Comparison of ENCODE assay signal across 8 mouse cellular contexts in genomic region chr6:37447704-37448466, GRCm38 (mm10). TPM values are rescaled to one million over a fixed set of nuclear protein-coding genes. Genes with fewer than 3 reads are reported as not detected.
DNase-seq lines count a peak whose midpoint lies in the region; ATAC-seq and TF ChIP-seq lines count a peak whose summit lies in the region.

No protein-coding gene starts in this region.

- no peak overlapping the region for H3K27ac ChIP-seq in liver, postnatal 0 days (ENCODE audit: low read depth)
- no peak overlapping the region for H3K27ac ChIP-seq in neural tube, embryonic 15.5 days (replicated peaks)

- H3K9me3 ChIP-seq in liver, postnatal 0 days (ENCODE audit: low read length): no peaks in the 10 kb centered on the region
- no peaks in the 10 kb centered on the region for H3K9me3 ChIP-seq in neural tube, embryonic 15.5 days (replicated peaks)

- H3K36me3 ChIP-seq in liver, postnatal 0 days (replicated peaks; ENCODE audit: insufficient read depth, low read length): no peaks in the 10 kb centered on the region
- no peaks in the 10 kb centered on the region for H3K36me3 ChIP-seq in neural tube, embryonic 15.5 days

- peaks cover 2% of the 10 kb centered on the region; the same call in 1 of the 2 replicates for H3K4me1 ChIP-seq in liver, postnatal 0 days (ENCODE audit: insufficient read depth)
- H3K4me1 ChIP-seq in neural tube, embryonic 15.5 days: peaks cover 2% of the 10 kb centered on the region; the same call in 1 of the 2 replicates

- no peaks in the 10 kb centered on the region for H3K27me3 ChIP-seq in liver, postnatal 0 days (ENCODE audit: insufficient read depth, low read length)
- no peaks in the 10 kb centered on the region for H3K27me3 ChIP-seq in neural tube, embryonic 15.5 days (replicated peaks)

- TF ChIP-seq EP300 in liver, postnatal 0 days (IDR thresholded peaks at IDR 0.05; ENCODE audit: low read depth): no peak

- peak; percentile 73 for DNase-seq in CD4-positive helper T cell, adult 2 months (ENCODE audit: low read depth, low spot score)
- DNase-seq in adipocyte (ENCODE audit: low spot score): peak; percentile 87
- DNase-seq in embryo, embryonic 10.5 days (ENCODE audit: low spot score): peak; percentile 87
- peak; percentile 85 for DNase-seq in kidney, postnatal 10 days
- peak; percentile 75 for DNase-seq in liver, postnatal 0 days
- DNase-seq in thymus, postnatal 10 days (ENCODE audit: low spot score in 2 of 2): peak; percentile 25 to 62

- no peak overlapping the region for H3K4me3 ChIP-seq in liver, postnatal 0 days (ENCODE audit: low read depth, low read length)
- no peak overlapping the region for H3K4me3 ChIP-seq in neural tube, embryonic 15.5 days (replicated peaks)

- no peak overlapping the region for H3K9ac ChIP-seq in liver, postnatal 0 days (replicated peaks)
- H3K9ac ChIP-seq in neural tube, embryonic 15.5 days (replicated peaks): no peak overlapping the region

- WGBS in liver, postnatal 0 days (ENCODE audit: insufficient replicate concordance): 24% methylated on average over 10 of the region's 10 CpGs
- WGBS in neural tube, embryonic 15.5 days: 26% methylated on average over 10 of the region's 10 CpGs

- TF ChIP-seq CTCF in liver, postnatal 0 days (IDR thresholded peaks at IDR 0.05; ENCODE audit: low read depth): peak; percentile 90

- ATAC-seq in granulocyte monocyte progenitor cell, adult 5-6 weeks (replicated peaks; ENCODE audit: poor library complexity, severe bottlenecking): peak; percentile 93
- ATAC-seq in liver, postnatal 0 days: peak; percentile 27; the same call in 1 of the 2 replicates
- peak; percentile 74 for ATAC-seq in neural tube, embryonic 15.5 days (ENCODE audit: low FRiP score)

- no peak overlapping the region for H3K4me2 ChIP-seq in liver, postnatal 0 days (ENCODE audit: low read depth, low read length)
- H3K4me2 ChIP-seq in neural tube, embryonic 15.5 days: no peak overlapping the region

RNA-seq across cellular contexts. Expression of gene Creb3l2, which starts 5.9 kb away (rescaled TPM):
- total RNA-seq in granulocyte monocyte progenitor cell, adult 5-6 weeks (2014; fragmentation: Nextera tagmentation): 12.1 and 12.4 TPM in 2 replicates
- total RNA-seq in granulocyte monocyte progenitor cell, adult 5-6 weeks (2017): 3.9 and 4.2 TPM in 2 replicates
- 2.1 TPM in 2 replicates for polyA plus RNA-seq in liver, postnatal 0 days (2015; fragmentation: Nextera tagmentation; extraction: Ambion mirVana)
- polyA plus RNA-seq in neural tube, embryonic 15.5 days (2015; fragmentation: Nextera tagmentation; extraction: Ambion mirVana): 4.1 and 7.3 TPM in 2 replicates

Comparison
In these comparisons a context has a peak if more than half of its experiments do, and no peak if none do; other contexts are left out.
1. ATAC-seq: peak in every context shown above with its lines; median percentile 93 in granulocyte monocyte progenitor cell, adult 5-6 weeks; 74 in neural tube, embryonic 15.5 days; 27 in liver, postnatal 0 days.